11 mouse cellular contexts compared by ENCODE assay signal in genomic region chr17:29760404-29761375, GRCm38 (mm10). TPM values are rescaled to one million over a fixed set of nuclear protein-coding genes. Genes with fewer than 3 reads are reported as not detected.
DNase-seq lines count a peak whose midpoint lies in the region; ATAC-seq and TF ChIP-seq lines count a peak whose summit lies in the region.
"Had no signal": no experiment of that assay in that cellular context is flagged by ENCODE, and none has a peak within 500 bp of the region (broad histone marks: within the 10 kb centered on the region; RNA-seq: fewer than 3 reads in every experiment).

No protein-coding gene starts in this region.

- no peak overlapping the region for H3K4me3 ChIP-seq in forebrain, embryonic 14.5 days (ENCODE audit: low read depth, low read length)
- no peak overlapping the region for H3K4me3 ChIP-seq in forebrain, embryonic 10.5 days
- no peak overlapping the region for H3K4me3 ChIP-seq in left cerebral cortex, adult 2 months
- H3K4me3 ChIP-seq in lung, embryonic 16.5 days (ENCODE audit: low read length), result no peak overlapping the region
- H3K4me3 ChIP-seq in kidney, embryonic 15.5 days (replicated peaks), result no peak overlapping the region
- H3K4me3 ChIP-seq: liver, embryonic 12.5 days had no signal

- peak overlapping the region; percentile 21; the same call in 1 of the 2 replicates for H3K27ac ChIP-seq in forebrain, embryonic 14.5 days (ENCODE audit: low read depth, low read length)
- H3K27ac ChIP-seq in forebrain, embryonic 10.5 days, result no peak overlapping the region
- H3K27ac ChIP-seq in left cerebral cortex, adult 2 months, result no peak overlapping the region
- H3K27ac ChIP-seq in lung, embryonic 16.5 days (ENCODE audit: low read length), result peak overlapping the region; percentile 63
- H3K27ac ChIP-seq in kidney, embryonic 15.5 days, result no peak overlapping the region
- H3K27ac ChIP-seq: liver, embryonic 12.5 days; stomach, postnatal 0 days had no signal

- 85% methylated on average over 20 of the region's 21 CpGs for WGBS in forebrain, embryonic 14.5 days
- WGBS in forebrain, embryonic 10.5 days, result 88% methylated on average over 21 of the region's 21 CpGs
- WGBS in lung, embryonic 16.5 days, result 62% methylated on average over 20 of the region's 21 CpGs
- WGBS in kidney, embryonic 15.5 days, result 78% methylated on average over 21 of the region's 21 CpGs

- H3K4me1 ChIP-seq in forebrain, embryonic 14.5 days (ENCODE audit: control insufficient read depth, insufficient read depth, low read length), result no peaks in the 10 kb centered on the region; the same call in 1 of the 2 replicates
- H3K4me1 ChIP-seq in forebrain, embryonic 10.5 days, result 0 out of 2 replicates have a peak, but pooled peaks cover 3% of the 10 kb centered on the region
- H3K4me1 ChIP-seq in lung, embryonic 16.5 days (replicated peaks; ENCODE audit: control insufficient read depth, insufficient read depth, low read length), result 0 out of 2 replicates have a peak, but pooled peaks cover 6% of the 10 kb centered on the region
- peaks cover 18% of the 10 kb centered on the region for H3K4me1 ChIP-seq in kidney, embryonic 15.5 days
- H3K4me1 ChIP-seq: liver, embryonic 12.5 days had no signal

- intact Hi-C loops in left cerebral cortex, postnatal 4 days (cut with DNase I), result no loop called here
- intact Hi-C loops in left cerebral cortex, adult 2 months (cut with DNase I), result loop anchor here (5.0 kb wide), 1 partner anchor 122 kb away; no protein-coding TSS in a partner anchor

- H3K9ac ChIP-seq in forebrain, embryonic 14.5 days (ENCODE audit: low read length), result no peak overlapping the region
- no peak overlapping the region for H3K9ac ChIP-seq in lung, embryonic 16.5 days (ENCODE audit: low read length)
- H3K9ac ChIP-seq in kidney, embryonic 15.5 days, result no peak overlapping the region
- H3K9ac ChIP-seq: liver, embryonic 12.5 days had no signal

- no peak overlapping the region for H3K4me2 ChIP-seq in forebrain, embryonic 14.5 days (ENCODE audit: low read length)
- H3K4me2 ChIP-seq in lung, embryonic 16.5 days (ENCODE audit: low read depth, low read length), result no peak overlapping the region
- no peak overlapping the region for H3K4me2 ChIP-seq in kidney, embryonic 15.5 days
- H3K4me2 ChIP-seq: liver, embryonic 12.5 days had no signal

- ATAC-seq in forebrain, embryonic 14.5 days, result no peak
- ATAC-seq in lung, embryonic 16.5 days (ENCODE audit: low read depth), result peak; percentile 88
- no peak for ATAC-seq in kidney, embryonic 15.5 days (replicated peaks; ENCODE audit: low FRiP score)
- ATAC-seq: liver, embryonic 12.5 days had no signal

- H3K36me3 ChIP-seq in forebrain, embryonic 14.5 days (ENCODE audit: control insufficient read depth, insufficient read depth, low read length), result no peaks in the 10 kb centered on the region
- H3K36me3 ChIP-seq in forebrain, embryonic 10.5 days (replicated peaks), result no peaks in the 10 kb centered on the region
- no peaks in the 10 kb centered on the region for H3K36me3 ChIP-seq in lung, embryonic 16.5 days (ENCODE audit: control insufficient read depth, insufficient read depth, low read length)
- no peaks in the 10 kb centered on the region for H3K36me3 ChIP-seq in kidney, embryonic 15.5 days
- H3K36me3 ChIP-seq: liver, embryonic 12.5 days had no signal

- peak; percentile 67 for DNase-seq in forebrain, embryonic 14.5 days (ENCODE audit: low spot score)
- no peak for DNase-seq in forebrain, embryonic 10.5 days (ENCODE audit: extremely low spot score, low spot score)
- DNase-seq in left cerebral cortex, postnatal 4 days, result peak; percentile 88
- no peak for DNase-seq in left cerebral cortex, adult 2 months (ENCODE audit: extremely low spot score in 1 of 2, low spot score in 2 of 2)
- DNase-seq in cerebellum, adult 11 months, result peak; percentile 88
- no peak for DNase-seq in frontal cortex, adult 2 months (ENCODE audit: extremely low spot score in 1 of 2, low spot score in 1 of 2)
- DNase-seq: B cell, adult 2 months had no signal

- no peaks in the 10 kb centered on the region for H3K27me3 ChIP-seq in forebrain, embryonic 14.5 days (replicated peaks; ENCODE audit: control insufficient read depth, insufficient read depth, low read length)
- no peaks in the 10 kb centered on the region for H3K27me3 ChIP-seq in forebrain, embryonic 10.5 days (ENCODE audit: poor library complexity, severe bottlenecking)
- H3K27me3 ChIP-seq in lung, embryonic 16.5 days (ENCODE audit: control insufficient read depth, insufficient read depth, low read depth, low read length), result no peaks in the 10 kb centered on the region; the same call in 1 of the 2 replicates
- no peaks in the 10 kb centered on the region for H3K27me3 ChIP-seq in kidney, embryonic 15.5 days
- H3K27me3 ChIP-seq: liver, embryonic 12.5 days had no signal

- H3K9me3 ChIP-seq in forebrain, embryonic 14.5 days (replicated peaks; ENCODE audit: control insufficient read depth, low read length), result no peaks in the 10 kb centered on the region
- no peaks in the 10 kb centered on the region for H3K9me3 ChIP-seq in forebrain, embryonic 10.5 days
- no peaks in the 10 kb centered on the region for H3K9me3 ChIP-seq in lung, embryonic 16.5 days (ENCODE audit: control insufficient read depth, low read length)
- 0 out of 2 replicates have a peak, but pooled peaks cover 4% of the 10 kb centered on the region for H3K9me3 ChIP-seq in kidney, embryonic 15.5 days (replicated peaks)
- H3K9me3 ChIP-seq: liver, embryonic 12.5 days had no signal

- no peak for TF ChIP-seq CTCF in left cerebral cortex, adult 2 months (IDR thresholded peaks at IDR 0.05)

RNA-seq across cellular contexts. Expression of gene Ccdc167, which starts 43.8 kb away (rescaled TPM):
- 12.8 and 14.0 TPM in 2 replicates for polyA plus RNA-seq in forebrain, embryonic 14.5 days (2014; fragmentation: Nextera tagmentation; extraction: Ambion mirVana)
- polyA plus RNA-seq in forebrain, embryonic 10.5 days (2016; fragmentation: Nextera tagmentation; extraction: Ambion mirVana), result 16.0 and 17.9 TPM in 2 replicates
- total RNA-seq in left cerebral cortex, postnatal 4 days (2021), result 10 to 100 TPM; 11.6 to 13.5 TPM
- 10 to 100 TPM; 13.9 to 17.3 TPM for total RNA-seq in left cerebral cortex, adult 2 months (2021)
- 13.5 and 13.6 TPM in 2 replicates for polyA plus RNA-seq in lung, embryonic 16.5 days (2015; fragmentation: Nextera tagmentation; extraction: Ambion mirVana)
- 14.2 and 15.5 TPM in 2 replicates for polyA plus RNA-seq in kidney, embryonic 15.5 days (2015; fragmentation: Nextera tagmentation; extraction: Ambion mirVana)
- 13.6 and 15.4 TPM in 2 replicates for polyA plus RNA-seq in frontal cortex, adult 2 months (2012; rRNA removed)

Comparison
In these comparisons a context has a peak if more than half of its experiments do, and no peak if none do; other contexts are left out.
1. DNase-seq: peak in forebrain, embryonic 14.5 days (single experiment), left cerebral cortex, postnatal 4 days (single experiment) and cerebellum, adult 11 months (single experiment); none in forebrain, embryonic 10.5 days (single experiment), left cerebral cortex, adult 2 months (0 of 2) and frontal cortex, adult 2 months (0 of 2).
2. H3K27ac ChIP-seq: peak in forebrain, embryonic 14.5 days (single experiment) and lung, embryonic 16.5 days (single experiment); none in forebrain, embryonic 10.5 days (single experiment), left cerebral cortex, adult 2 months (single experiment) and kidney, embryonic 15.5 days (single experiment).